Mouse (Mus musculus) lung, postnatal 0 days (tissue): ENCODE data around the gene Msl3.

Experiments used
- CTCF ChIP-seq: IDR thresholded peaks from 2 replicates; pipeline ENCODE4 v1.5.1; 2016; ENCODE audit warnings: antibody characterized with exemption, mild to moderate bottlenecking
- EP300 ChIP-seq: IDR thresholded peaks from 2 replicates; pipeline ENCODE4 v1.6.1; 2016; ENCODE audit warnings: antibody characterized with exemption, mild to moderate bottlenecking, control low read depth

- no peak for TF ChIP-seq CTCF
- no peak for TF ChIP-seq EP300
These were observed 24.4 kb downstream of the Msl3 start for GRCm38 (mm10) chrX:168649336-168649735.
